Mouse (Mus musculus): ENCODE results near the gene Prc1. TPM values are rescaled to one million over a fixed set of nuclear protein-coding genes. Genes with fewer than 3 reads are reported as not detected.

Gene Prc1
- total RNA-seq (2023) = 1 to 10 TPM; 6.4 to 6.6 TPM

GRCm38 (mm10) chr7:80294062-80294763 lies at the start of gene Prc1:
TSS of gene Prc1 (plus strand) at chr7:80294450.

GRCm38 (mm10) chr7:80246148-80246721 lies 48.0 kb upstream of the Prc1 start, which contains the start of gene Ttll13:
TSS of gene Ttll13 (plus strand) at chr7:80246376.

GRCm38 (mm10) chr7:80260625-80261371 lies 33.5 kb upstream of the Prc1 start, which contains the start of gene Ngrn:
TSS of gene Ngrn (plus strand) at chr7:80261215.

GRCm38 (mm10) chr7:80268897-80269750 lies 25.1 kb upstream of the Prc1 start, which contains the start of gene Vps33b:
TSS of gene Vps33b (plus strand) at chr7:80269649.

GRCm38 (mm10) chr7:80324043-80324815 lies 30.0 kb downstream of the Prc1 start, which contains the start of gene Rccd1:
TSS of gene Rccd1 (minus strand) at chr7:80324454.

GRCm38 (mm10) chr7:80340793-80341192 lies 46.5 kb downstream of the Prc1 start, which contains the start of gene Unc45a:
TSS of gene Unc45a (minus strand) at chr7:80341005.

GRCm38 (mm10) chr7:80342858-80343257 lies 48.6 kb downstream of the Prc1 start, which contains the start of gene Hddc3:
TSS of gene Hddc3 (plus strand) at chr7:80343104.

Other genes with a start within 250 kb of the Prc1 start
- 10 to 100 TPM; 32.8 to 34.5 TPM for gene Idh2, start 179.1 kb upstream of the Prc1 start, total RNA-seq (2023)
- gene Sema4b, start 107.6 kb upstream of the Prc1 start, total RNA-seq (2023) = 100 to 1,000 TPM; 172 to 180 TPM
- 100 to 1,000 TPM; 103 to 112 TPM for gene Cib1, start 61.6 kb upstream of the Prc1 start, total RNA-seq (2023)
- 10 to 100 TPM in 1 of 2 experiments, 1 to 10 TPM in 1; 6.9 to 11.5 TPM for gene Gdpgp1, start 61.6 kb upstream of the Prc1 start, total RNA-seq (2023)
- gene Ttll13, start 48.1 kb upstream of the Prc1 start, total RNA-seq (2023) = 1 to 10 TPM; 1.9 to 2.0 TPM
- gene Ngrn, start 33.2 kb upstream of the Prc1 start, total RNA-seq (2023) = 10 to 100 TPM; 19.2 to 23.1 TPM
- gene Vps33b, start 24.8 kb upstream of the Prc1 start, total RNA-seq (2023) = 10 to 100 TPM; 35.4 to 36.0 TPM
- 10 to 100 TPM; 32.9 to 35.2 TPM for gene Rccd1, start 30.0 kb downstream of the Prc1 start, total RNA-seq (2023)
- 10 to 100 TPM; 78.5 to 99.3 TPM for gene Unc45a, start 46.6 kb downstream of the Prc1 start, total RNA-seq (2023)
- 10 to 100 TPM; 10.4 to 31.2 TPM for gene Hddc3, start 48.7 kb downstream of the Prc1 start, total RNA-seq (2023)
- gene Man2a2, start 76.9 kb downstream of the Prc1 start, total RNA-seq (2023) = 100 to 1,000 TPM; 105 to 122 TPM
- gene Fes, start 93.5 kb downstream of the Prc1 start, total RNA-seq (2023) = 10 to 100 TPM; 30.1 to 41.4 TPM
- gene Furin, start 111.0 kb downstream of the Prc1 start, total RNA-seq (2023) = 10 to 100 TPM; 59.5 to 68.3 TPM
- gene Blm, start 240.7 kb downstream of the Prc1 start, total RNA-seq (2023) = 10 to 100 TPM; 12.5 to 18.9 TPM

Measured in B cell, adult 67 days (primary cell).